Mouse (Mus musculus): ENCODE data around the gene Nme3. TPM values are rescaled to one million over a fixed set of nuclear protein-coding genes. Genes with fewer than 3 reads are reported as not detected.
"Not testable (repeated sequence)": the region's sequence is repeated elsewhere in the genome, so short reads cannot be mapped to it uniquely, and the experiment has no call there.

The Nme3 gene
- polyA plus RNA-seq, 1 experiment, result 64.4 TPM

DNA sequence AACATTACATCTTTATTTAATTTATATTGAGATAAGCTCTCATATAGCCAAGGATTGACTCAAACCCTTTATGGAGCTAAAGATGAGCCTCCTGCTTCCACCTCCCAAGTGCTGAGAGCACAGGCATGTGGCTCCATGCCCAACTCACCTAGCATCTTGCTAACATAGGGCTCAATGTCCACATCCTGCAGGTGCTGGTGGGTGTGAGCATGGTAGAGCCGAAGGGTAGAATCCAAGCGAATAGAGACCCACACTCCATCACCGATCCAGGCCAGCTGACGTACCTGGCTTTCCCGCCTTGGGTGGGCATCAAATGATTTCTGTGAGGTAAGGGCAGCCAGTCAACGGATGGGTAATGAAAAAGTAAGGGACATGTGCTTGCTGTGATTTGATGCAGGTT is 3.7 kb downstream of the Nme3 start:
- no peak for DNase-seq (ENCODE audit: low spot score)

DNA sequence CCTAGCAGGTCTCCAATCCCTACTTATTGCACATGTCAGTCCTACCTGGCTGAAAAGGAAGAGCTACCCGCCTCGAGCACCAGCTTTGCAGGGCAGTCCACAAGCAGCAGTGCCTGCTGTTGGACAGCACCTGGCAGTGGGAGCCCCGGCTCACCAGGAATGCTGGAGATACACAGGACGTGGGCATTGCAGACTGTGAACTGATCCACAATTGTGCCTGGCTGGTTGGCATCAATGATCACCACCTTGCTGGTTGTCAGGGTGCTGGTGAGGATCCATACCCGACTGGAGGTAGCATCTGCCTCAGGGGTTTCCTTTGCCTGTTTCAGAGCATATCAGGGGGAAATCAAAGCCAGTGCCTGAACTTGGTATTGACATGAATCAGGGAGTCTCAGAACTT is 5.8 kb downstream of the Nme3 start:
- no peak for DNase-seq (ENCODE audit: low spot score)

DNA sequence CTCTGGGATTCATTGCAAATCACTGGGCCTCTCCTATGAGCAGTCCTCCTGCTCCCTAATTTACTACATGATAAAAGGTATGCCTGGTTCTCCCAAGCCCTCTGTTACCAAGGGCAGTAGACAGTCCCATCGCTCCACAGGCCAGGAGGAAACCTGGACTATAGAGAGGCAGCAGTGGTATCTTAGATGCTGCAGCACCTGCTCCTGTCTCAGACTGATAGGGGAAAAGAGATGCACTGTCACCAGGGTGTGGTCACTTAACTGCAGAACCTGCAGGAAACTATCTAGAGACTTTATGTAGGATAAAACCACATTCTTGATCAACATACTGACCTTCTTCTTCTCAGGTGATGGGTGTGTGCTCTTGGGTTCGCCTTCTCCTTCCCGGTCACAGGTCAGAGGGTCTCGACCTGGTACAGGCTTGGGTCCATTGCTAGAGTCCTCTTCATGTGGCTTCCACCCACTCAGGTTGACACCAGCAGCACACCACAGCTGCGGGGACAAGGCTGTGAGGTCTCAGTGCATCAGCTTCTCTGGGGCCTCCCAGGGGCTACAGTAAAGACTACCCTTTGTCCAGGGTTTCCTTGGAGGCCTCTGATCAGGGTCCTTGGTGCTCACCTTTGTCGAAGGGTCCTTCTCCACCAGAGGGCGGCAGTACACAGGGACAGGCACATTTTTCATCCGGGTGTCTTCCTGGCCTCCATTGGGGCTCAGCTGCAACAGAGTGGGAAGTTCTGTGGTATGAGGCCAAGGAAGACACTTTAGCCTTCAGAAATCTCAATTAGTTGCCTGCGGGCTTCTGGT is 6.6 kb downstream of the Nme3 start:
- DNase-seq (ENCODE audit: low spot score), result no peak

- DNase-seq (ENCODE audit: low spot score), result no peak
These were observed 7.5 kb downstream of the Nme3 start for GRCm38 (mm10) chr17:24903767-24904166.

DNA sequence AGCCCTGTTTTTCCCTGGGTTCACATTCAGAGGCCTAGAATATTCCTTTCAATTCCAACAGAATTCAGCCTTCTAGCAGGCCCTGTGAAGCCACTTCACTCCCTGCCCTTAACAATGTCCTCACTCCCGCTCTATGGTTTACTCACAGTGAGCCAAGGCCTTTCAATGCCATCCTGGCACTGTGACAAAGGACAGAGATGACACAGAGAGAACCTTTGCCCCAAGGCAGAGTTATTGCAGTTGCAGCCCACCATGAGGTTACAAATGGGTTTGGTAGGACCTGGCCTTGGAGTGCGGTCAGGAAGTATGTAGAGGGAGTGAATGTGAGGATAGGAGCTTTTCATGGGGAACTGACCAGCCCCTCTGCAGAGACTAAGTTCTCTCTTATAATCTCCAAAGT is 11.3 kb downstream of the Nme3 start:
- DNase-seq (ENCODE audit: low spot score), result no peak

GRCm38 (mm10) chr17:24913984-24914383 is 17.7 kb downstream of the Nme3 start:
- no peak for DNase-seq (ENCODE audit: low spot score)

DNA sequence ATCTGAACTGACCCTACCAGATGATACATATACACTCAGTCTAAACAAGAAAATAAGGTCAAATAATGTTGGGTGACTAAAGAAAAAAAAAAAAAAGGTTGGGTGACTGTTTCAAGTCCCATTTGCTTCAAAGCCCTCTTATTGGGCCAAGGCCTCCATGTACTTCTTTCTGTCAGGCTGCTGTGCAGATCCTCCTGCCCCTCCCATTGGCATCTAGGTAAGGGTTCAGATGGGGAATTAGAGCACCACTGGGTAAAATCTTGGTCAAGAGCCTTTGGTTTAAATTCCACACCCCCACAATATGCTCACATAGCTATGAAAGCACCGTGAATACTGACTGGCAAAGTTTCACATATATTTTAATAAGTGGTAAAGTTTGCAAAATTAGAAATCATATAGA is 26.9 kb downstream of the Nme3 start:
- no peak for DNase-seq (ENCODE audit: low spot score)

GRCm38 (mm10) chr17:24929506-24929905 is 33.2 kb downstream of the Nme3 start:
- DNase-seq (ENCODE audit: low spot score), result no peak

GRCm38 (mm10) chr17:24932431-24932830 is 36.1 kb downstream of the Nme3 start:
- no peak for DNase-seq (ENCODE audit: low spot score)

DNA sequence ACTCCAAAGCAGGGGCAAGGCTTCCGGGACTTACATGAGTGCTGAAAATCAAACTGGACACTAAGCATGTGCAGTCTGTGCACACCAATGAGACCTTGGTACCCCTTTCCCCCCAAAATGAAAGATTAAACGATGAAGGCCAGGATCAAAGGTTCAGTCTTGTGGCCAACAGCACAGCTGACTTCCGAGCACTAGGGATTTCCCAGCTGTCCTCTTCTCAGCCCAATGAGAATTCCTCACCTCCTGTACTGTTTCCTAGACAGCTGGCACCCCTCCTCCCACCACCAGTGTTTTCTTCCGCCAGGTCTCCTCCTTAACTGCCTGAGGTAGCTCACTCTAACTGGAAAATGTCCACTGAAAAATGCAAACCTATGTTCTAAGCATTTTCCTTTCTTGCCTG is 36.9 kb downstream of the Nme3 start:
- no peak for DNase-seq (ENCODE audit: low spot score)

- no peak for DNase-seq (ENCODE audit: low spot score)
These were observed 38.6 kb downstream of the Nme3 start for GRCm38 (mm10) chr17:24934926-24935325.

GRCm38 (mm10) chr17:24935666-24936065 is 39.4 kb downstream of the Nme3 start:
- no peak for DNase-seq (ENCODE audit: low spot score)

- peak; percentile 91 for DNase-seq (ENCODE audit: low spot score)
These were observed 40.2 kb downstream of the Nme3 start, which contains the start of gene Mapk8ip3 for GRCm38 (mm10) chr17:24936259-24937237. Gene Mapk8ip3, minus strand, starts transcription at chr17:24936977.

DNA sequence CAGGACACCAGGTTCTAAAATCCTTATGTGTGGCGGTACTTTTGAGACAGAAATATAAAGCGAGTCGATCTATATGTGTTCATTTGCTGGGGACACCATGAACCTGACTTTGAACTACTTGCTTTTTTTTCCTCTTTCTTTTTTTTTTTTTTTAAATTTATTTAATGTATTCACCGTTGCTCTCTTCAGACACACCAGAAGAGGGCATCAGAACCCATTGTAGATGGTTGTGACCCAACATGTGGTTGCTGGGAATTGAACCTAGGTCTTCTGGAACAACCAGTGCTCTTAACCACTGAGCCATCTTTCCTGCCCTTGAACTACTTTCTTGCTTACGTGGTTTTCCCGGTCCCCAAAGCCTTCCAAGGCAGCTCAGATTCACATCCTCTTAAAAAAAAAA is 41.0 kb downstream of the Nme3 start:
- no peak for DNase-seq (ENCODE audit: low spot score)

DNA sequence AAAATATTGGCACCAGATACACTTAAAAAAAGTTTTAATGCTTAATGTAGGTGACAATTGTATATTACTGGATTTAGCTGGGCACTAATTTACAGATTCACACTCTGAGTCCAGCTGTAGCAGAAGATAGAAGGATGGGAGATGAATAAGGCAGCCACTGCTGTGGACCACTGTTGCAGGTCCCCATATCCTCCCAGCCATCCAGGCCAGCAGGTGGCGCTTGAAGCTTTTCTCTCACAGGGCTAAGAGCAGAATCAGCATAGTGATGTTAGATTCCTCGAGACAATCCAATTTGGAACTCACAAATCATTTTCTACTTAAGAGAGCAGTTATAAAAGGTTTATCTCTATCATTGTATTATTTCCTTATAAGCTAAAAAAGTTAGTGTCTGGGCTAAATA is 46.2 kb downstream of the Nme3 start:
- DNase-seq (ENCODE audit: low spot score), result not testable (repeated sequence)

- DNase-seq (ENCODE audit: low spot score), result no peak
These were observed 46.7 kb downstream of the Nme3 start for GRCm38 (mm10) chr17:24943036-24943435.

DNA sequence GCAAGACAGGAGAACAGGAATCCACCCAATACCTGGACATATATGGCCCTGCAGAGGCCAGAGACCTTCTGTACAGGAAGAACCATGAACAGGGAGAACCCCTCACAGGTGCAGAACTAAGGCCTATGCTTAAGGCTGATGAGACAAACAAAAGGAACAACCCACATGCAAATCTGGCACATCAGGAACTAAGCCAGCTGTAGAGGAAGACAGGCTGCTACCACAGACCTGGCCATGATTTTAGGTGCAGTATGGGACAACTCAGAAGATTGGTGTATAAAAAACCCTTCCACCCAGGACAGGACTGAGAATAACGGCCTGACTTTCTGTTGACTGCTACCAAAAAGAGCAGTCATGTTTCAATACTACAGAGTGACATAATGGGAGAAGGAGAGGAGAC is 47.3 kb downstream of the Nme3 start:
- not testable (repeated sequence) for DNase-seq (ENCODE audit: low spot score)

Other genes with a start within 250 kb of the Nme3 start
- 59.2 and 63.5 TPM in 2 replicates for gene Slc9a3r2, start 246.2 kb upstream of the Nme3 start, polyA plus RNA-seq (2012; rRNA removed)
- gene Npw, start 238.0 kb upstream of the Nme3 start, polyA plus RNA-seq (2012; rRNA removed), result 0.62 and 0.80 TPM in 2 replicates
- 42.9 and 54.2 TPM in 2 replicates for gene Zfp598, start 226.8 kb upstream of the Nme3 start, polyA plus RNA-seq (2012; rRNA removed)
- gene Syngr3, start 206.5 kb upstream of the Nme3 start, polyA plus RNA-seq (2012; rRNA removed), result 0.58 and 0.62 TPM in 2 replicates
- 21.0 and 23.7 TPM in 2 replicates for gene Gfer, start 200.3 kb upstream of the Nme3 start, polyA plus RNA-seq (2012; rRNA removed)
- 7.6 and 10.7 TPM in 2 replicates for gene Noxo1, start 200.3 kb upstream of the Nme3 start, polyA plus RNA-seq (2012; rRNA removed)
- gene Tbl3, start 188.8 kb upstream of the Nme3 start, polyA plus RNA-seq (2012; rRNA removed), result 31.4 and 34.8 TPM in 2 replicates
- gene Rnf151, start 178.4 kb upstream of the Nme3 start, polyA plus RNA-seq (2012; rRNA removed), result 0.18 and 0.30 TPM in 2 replicates
- gene Rps2, start 178.4 kb upstream of the Nme3 start, polyA plus RNA-seq (2012; rRNA removed), result 1,660 and 1,865 TPM in 2 replicates
- gene Ndufb10, start 172.0 kb upstream of the Nme3 start, polyA plus RNA-seq (2012; rRNA removed), result 298 and 302 TPM in 2 replicates
- 0.19 and 0.29 TPM in 2 replicates for gene Rpl3l, start 168.7 kb upstream of the Nme3 start, polyA plus RNA-seq (2012; rRNA removed)
- gene Msrb1, start 159.9 kb upstream of the Nme3 start, polyA plus RNA-seq (2012; rRNA removed), result 195 and 227 TPM in 2 replicates
- 0.43 and 0.77 TPM in 2 replicates for gene Hs3st6, start 143.5 kb upstream of the Nme3 start, polyA plus RNA-seq (2012; rRNA removed)
- gene Meiob, start 92.2 kb upstream of the Nme3 start, polyA plus RNA-seq (2012; rRNA removed), result 0.75 and 0.83 TPM in 2 replicates
- gene Hagh, start 56.4 kb upstream of the Nme3 start, polyA plus RNA-seq (2012; rRNA removed), result 52.8 and 75.6 TPM in 2 replicates
- 20.5 and 21.0 TPM in 2 replicates for gene Fahd1, start 46.1 kb upstream of the Nme3 start, polyA plus RNA-seq (2012; rRNA removed)
- gene Igfals, start 30.5 kb upstream of the Nme3 start, polyA plus RNA-seq (2012; rRNA removed), result 0.94 and 1.7 TPM in 2 replicates
- 17.6 and 22.4 TPM in 2 replicates for gene Nubp2, start 10.2 kb upstream of the Nme3 start, polyA plus RNA-seq (2012; rRNA removed)
- 30.2 and 34.8 TPM in 2 replicates for gene Spsb3, start 9.9 kb upstream of the Nme3 start, polyA plus RNA-seq (2012; rRNA removed)
- 34.7 and 40.0 TPM in 2 replicates for gene Eme2, start 1.4 kb upstream of the Nme3 start, polyA plus RNA-seq (2012; rRNA removed)
- 75.8 and 85.5 TPM in 2 replicates for gene Mrps34, start 1.4 kb upstream of the Nme3 start, polyA plus RNA-seq (2012; rRNA removed)
- gene Mapk8ip3, start 40.5 kb downstream of the Nme3 start, polyA plus RNA-seq (2012; rRNA removed), result 86.0 and 88.1 TPM in 2 replicates
- 17.8 and 22.6 TPM in 2 replicates for gene Jpt2, start 64.2 kb downstream of the Nme3 start, polyA plus RNA-seq (2012; rRNA removed)
- 15.7 and 16.0 TPM in 2 replicates for gene Cramp1l, start 119.3 kb downstream of the Nme3 start, polyA plus RNA-seq (2012; rRNA removed)
- gene Ift140, start 119.6 kb downstream of the Nme3 start, polyA plus RNA-seq (2012; rRNA removed), result 11.9 and 12.7 TPM in 2 replicates
- gene Tmem204, start 187.1 kb downstream of the Nme3 start, polyA plus RNA-seq (2012; rRNA removed), result 36.2 and 42.6 TPM in 2 replicates
- 16.8 and 18.5 TPM in 2 replicates for gene Telo2, start 219.5 kb downstream of the Nme3 start, polyA plus RNA-seq (2012; rRNA removed)
- gene Ptx4, start 224.3 kb downstream of the Nme3 start, polyA plus RNA-seq (2012; rRNA removed), result not detected in 2 replicates
- gene Clcn7, start 236.9 kb downstream of the Nme3 start, polyA plus RNA-seq (2012; rRNA removed), result 34.2 and 35.0 TPM in 2 replicates